Mouse (Mus musculus) CH12.LX (cell line): ENCODE measurements around the gene Ube2g1. TPM values are rescaled to one million over a fixed set of nuclear protein-coding genes. Genes with fewer than 3 reads are reported as not detected.

Source experiments
- DNase-seq: peaks from one replicate; pipeline ENCODE4 v3.0.0-alpha.2; 2013; ENCODE audit errors: extremely low read depth
- H3K27ac ChIP-seq: 2 replicates; pipeline ENCODE4 v1.5.1; 2012; ENCODE audit warnings: low read depth, mild to moderate bottlenecking, control low read depth, moderate library complexity; ENCODE audit not compliant: insufficient read depth
- H3K27me3 ChIP-seq: replicated peaks from 2 replicates; pipeline ENCODE3; 2012; ENCODE audit warnings: inconsistent platforms
- H3K36me3 ChIP-seq, 2 experiments: replicated peaks in 1 of 2; 2 replicates each; pipeline versions ENCODE3 to v1.6.1; 2012; ENCODE audit warnings: inconsistent platforms in 1 of 2, low read length in 1 of 2, mild to moderate bottlenecking in 1 of 2, mixed read lengths in 1 of 2, moderate library complexity in 1 of 2; ENCODE audit not compliant: control insufficient read depth in 1 of 2, insufficient read depth in 1 of 2
- H3K4me1 ChIP-seq, 2 experiments: 2 replicates each; pipeline ENCODE4 v1.6.1; 2012; ENCODE audit warnings: inconsistent platforms in 1 of 2, moderate library complexity in 1 of 2; ENCODE audit not compliant: insufficient read depth in 2 of 2, control insufficient read depth in 1 of 2
- H3K4me2 ChIP-seq: 2 replicates; pipeline ENCODE4 v1.6.1; 2012; ENCODE audit warnings: low read depth, mild to moderate bottlenecking, control low read depth; ENCODE audit not compliant: poor library complexity, insufficient read depth, severe bottlenecking
- H3K4me3 ChIP-seq, 3 experiments: fragments of 150-350 bp in 1 of 3; sonication (generic) in 1 of 3; replicated peaks in 1 of 3; 2 replicates each; pipeline versions ENCODE3 to v1.5.1; 2011 to 2012; ENCODE audit warnings: low read depth in 2 of 3, low read length in 2 of 3, mild to moderate bottlenecking in 2 of 3, moderate library complexity in 2 of 3, control low read depth in 1 of 3, improper control_type of control experiment in 1 of 3, inconsistent platforms in 1 of 3, mixed read lengths in 1 of 3; ENCODE audit not compliant: poor library complexity in 1 of 3
- H3K79me2 ChIP-seq: replicated peaks from 2 replicates; pipeline ENCODE4 v1.6.1; 2012; ENCODE audit warnings: mild to moderate bottlenecking, moderate library complexity; ENCODE audit not compliant: control insufficient read depth, poor library complexity, insufficient read depth, severe bottlenecking; ENCODE audit errors: extremely low read depth
- H3K9ac ChIP-seq: 2 replicates; pipeline ENCODE4 v1.6.1; 2012; ENCODE audit warnings: low read depth, mild to moderate bottlenecking, control low read depth, moderate library complexity; ENCODE audit not compliant: insufficient read depth
- H3K9me3 ChIP-seq: replicated peaks from 2 replicates; pipeline ENCODE3; 2012; ENCODE audit warnings: low read length, inconsistent platforms, mixed read lengths
- ELF1 ChIP-seq: IDR thresholded peaks from 2 replicates; pipeline ENCODE4 v1.6.1; 2014; ENCODE audit warnings: low read depth, mild to moderate bottlenecking, inconsistent platforms, low read length, improper control_type of control experiment
- EP300 ChIP-seq: IDR thresholded peaks from 2 replicates; pipeline ENCODE4 v1.6.1; 2011; ENCODE audit warnings: low read length, improper control_type of control experiment
- GABPA ChIP-seq: IDR thresholded peaks from 2 replicates; pipeline ENCODE4 v1.6.1; 2012; ENCODE audit warnings: low read depth, low read length, improper control_type of control experiment, inconsistent platforms; ENCODE audit not compliant: insufficient replicate concordance
- JUN ChIP-seq: IDR thresholded peaks from 2 replicates; pipeline ENCODE4 v1.6.1; 2011; ENCODE audit warnings: low read depth, mild to moderate bottlenecking, low read length, improper control_type of control experiment, moderate library complexity; ENCODE audit not compliant: insufficient read depth
- MAFK ChIP-seq: IDR thresholded peaks from 2 replicates; pipeline ENCODE4 v1.6.1; 2011; ENCODE audit warnings: low read length, improper control_type of control experiment; ENCODE audit not compliant: insufficient replicate concordance
- MAZ ChIP-seq: IDR thresholded peaks from 2 replicates; pipeline ENCODE4 v1.6.1; 2012; ENCODE audit warnings: low read depth, mild to moderate bottlenecking, inconsistent platforms, low read length, improper control_type of control experiment, moderate library complexity
- POLR2A ChIP-seq: IDR thresholded peaks from 2 replicates; pipeline ENCODE4 v1.6.1; 2011; ENCODE audit warnings: low read depth, mild to moderate bottlenecking, improper control_type of control experiment, low read length
- RAD21 ChIP-seq: IDR thresholded peaks from 2 replicates; pipeline ENCODE4 v1.6.1; 2011; ENCODE audit warnings: low read depth, mild to moderate bottlenecking, low read length, improper control_type of control experiment, moderate library complexity
- SIN3A ChIP-seq: IDR thresholded peaks from 2 replicates; pipeline ENCODE4 v1.6.1; 2012; ENCODE audit warnings: low read length, improper control_type of control experiment, inconsistent platforms
- USF2 ChIP-seq: conservative IDR thresholded peaks from 2 replicates; pipeline ENCODE4 v1.6.1; 2011; ENCODE audit warnings: low read depth, low read length, improper control_type of control experiment
- dilution Hi-C: fragments of 300-500 bp; cut with MboI; formaldehyde crosslinking; loops from 2 replicates; pipeline ENCODE4 v1.14.3; 2020; ENCODE audit warnings: low sequenced_read_pairs; ENCODE audit not compliant: extremely low pct_unique_long_range_greater_than_20kb, extremely low pct_ligation_motif_present
- in situ Hi-C: fragments of 300-500 bp; cut with MboI; formaldehyde crosslinking; loops from 3 replicates; pipeline ENCODE4 v1.14.3; 2019; ENCODE audit warnings: low sequenced_read_pairs, low pct_ligation_motif_present, low pct_unique_long_range_greater_than_20kb, mixed read lengths
- polyA plus RNA-seq: library from polyadenylated mRNA; unstranded; fragments of >175 nt; gene quantifications from 2 replicates; pipeline ENCODE4 v1.2.1, GENCODE M21; 2012; ENCODE audit warnings: low read depth; ENCODE audit not compliant: insufficient read length
- total RNA-seq, 2 experiments: library from RNA; depleted of rRNA; stranded (reverse); fragments of 300-350 nt in 1 of 2; fragments of >200 nt in 1 of 2; gene quantifications; 2 replicates each; pipeline ENCODE4 v1.2.3; 2012 to 2014

Ube2g1 gene
- total and polyA plus RNA-seq, 3 experiments = 34.5 to 74.4 (median 73.8) TPM

DNA sequence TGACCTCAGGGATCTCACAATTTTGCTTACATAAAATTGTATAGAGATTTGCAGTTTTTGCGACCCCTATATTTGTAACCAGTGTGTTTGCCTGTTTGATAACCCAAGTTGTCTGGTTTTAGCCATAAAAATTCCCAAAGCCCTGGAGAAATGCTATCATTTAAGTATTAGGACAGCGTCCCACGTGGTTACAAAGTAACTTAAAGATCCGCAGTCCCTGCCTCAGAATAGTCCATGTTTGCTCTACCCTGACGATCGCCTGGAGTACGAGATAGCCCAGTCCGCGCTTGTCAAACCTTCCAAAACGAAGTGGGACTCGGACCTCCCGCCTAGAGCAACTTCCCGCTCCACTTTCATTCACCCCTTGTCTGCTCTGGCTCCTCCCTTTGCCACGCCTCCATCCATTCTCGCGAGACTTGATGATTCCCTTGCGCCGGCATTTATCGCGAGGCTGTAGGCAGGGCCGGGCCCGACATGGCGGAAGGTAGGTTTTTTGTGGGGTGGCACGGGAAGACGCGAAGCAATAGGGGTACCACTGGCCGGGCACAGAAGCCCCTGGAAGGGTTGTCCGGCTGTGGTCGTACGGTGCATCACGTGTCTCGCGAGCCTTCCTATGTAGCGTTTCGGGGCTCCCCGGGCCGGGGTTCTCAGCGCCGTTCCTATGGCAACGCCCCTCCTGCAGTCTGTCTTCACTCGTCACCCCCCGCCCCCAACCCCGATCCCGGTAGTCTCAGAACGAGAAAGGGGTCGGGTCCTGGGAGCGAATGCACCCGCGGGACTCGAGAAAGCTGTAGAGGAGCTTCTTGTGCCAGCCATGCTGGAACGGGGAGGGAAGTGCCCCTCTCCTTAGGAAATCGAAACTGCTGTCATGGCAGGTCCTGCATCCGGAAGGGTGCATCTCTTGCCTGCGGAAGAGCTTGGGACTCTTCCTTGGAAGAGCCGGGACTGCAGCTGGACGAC, 82.7 kb downstream of the Ube2g1 start, which contains the start of gene Ankfy1 (continued):
- peak; percentile 24; the same call in 1 of the 2 replicates for TF ChIP-seq ELF1
- TF ChIP-seq USF2 = no peak
- TF ChIP-seq, all 38 proteins: peak for 14

DNA sequence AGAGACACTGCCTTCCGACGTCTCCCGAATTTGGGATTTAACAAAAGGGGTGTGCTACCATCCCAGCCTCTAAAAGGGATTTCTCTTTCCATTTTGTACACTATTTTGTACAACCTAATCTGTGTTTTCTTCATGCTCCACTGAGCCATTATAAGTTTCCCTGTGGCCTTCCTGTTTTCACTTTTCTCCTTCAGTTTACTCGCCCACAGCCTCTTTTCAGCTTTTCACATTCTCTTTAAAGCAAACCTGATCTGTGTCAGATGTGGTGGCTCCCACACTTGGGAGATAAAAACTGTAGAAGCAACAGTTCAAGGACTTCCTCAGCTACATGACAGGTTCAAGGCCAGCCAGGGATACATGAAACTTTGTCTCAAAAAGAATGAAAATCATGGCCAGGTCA, 85.3 kb downstream of the Ube2g1 start:
- in situ Hi-C loops = no loop called here
- H3K27ac ChIP-seq = no peak overlapping the region
- H3K4me2 ChIP-seq = no peak overlapping the region; the same call in 1 of the 2 replicates
- no peaks in the 10 kb centered on the region for H3K27me3 ChIP-seq
- dilution Hi-C loops = no loop called here
- H3K9me3 ChIP-seq = peaks cover 2% of the 10 kb centered on the region
- peaks cover 20 to 75% of the 10 kb centered on the region in 2 experiments for H3K4me1 ChIP-seq
- peaks cover 69% of the 10 kb centered on the region for H3K79me2 ChIP-seq
- no peak for TF ChIP-seq RAD21
- no peak for TF ChIP-seq SIN3A
- TF ChIP-seq JUN = no peak
- no peak for TF ChIP-seq MAFK
- TF ChIP-seq MAZ = no peak
- no peak for TF ChIP-seq GABPA
- TF ChIP-seq EP300 = no peak
- no peak for TF ChIP-seq USF2
- DNase-seq = no peak
- no peak overlapping the region for H3K9ac ChIP-seq
- peaks cover 13 to 47% of the 10 kb centered on the region in 2 experiments for H3K36me3 ChIP-seq
- no peak overlapping the region for H3K4me3 ChIP-seq

DNA sequence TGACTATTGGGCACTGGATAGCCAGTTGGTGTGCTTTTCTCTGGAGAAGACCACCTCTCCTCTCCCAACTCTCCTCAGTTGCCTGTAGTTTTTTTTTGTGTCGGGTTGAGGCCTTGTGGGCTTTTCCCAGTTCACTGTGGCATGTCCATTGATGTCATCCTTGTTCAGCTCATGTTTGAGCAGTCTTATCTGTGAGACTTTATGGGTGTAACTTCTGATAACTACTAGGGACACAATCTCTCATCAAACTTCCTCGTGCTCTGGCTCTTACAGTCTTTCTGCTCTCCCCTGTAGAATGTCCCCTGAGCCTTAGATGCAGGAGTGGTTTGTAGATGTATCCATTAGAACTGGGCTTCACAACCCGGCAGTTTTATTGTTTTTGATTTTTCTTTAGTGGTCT, 87.9 kb downstream of the Ube2g1 start:
- Histone ChIP-seq H3K4me2 (no peak overlapping the region), H3K27ac (no peak overlapping the region), H3K36me3 (peaks cover 17 to 56% of the 10 kb centered on the region in 2 experiments), H3K4me1 (peaks cover 20 to 69% of the 10 kb centered on the region in 2 experiments), H3K4me3 (no peak overlapping the region), H3K27me3 (no peaks in the 10 kb centered on the region), H3K9ac (no peak overlapping the region), H3K79me2 (peaks cover 94% of the 10 kb centered on the region), H3K9me3 (peaks cover 7% of the 10 kb centered on the region)
- in situ Hi-C loops (no loop called here), dilution Hi-C loops (no loop called here)
- no peak for TF ChIP-seq RAD21
- TF ChIP-seq POLR2A = no peak
- DNase-seq = no peak
